Mouse (Mus musculus) gastrocnemius, adult 8-10 months (tissue): Measurements from ENCODE around the gene Grin2d. TPM values are rescaled to one million over a fixed set of nuclear protein-coding genes. Genes with fewer than 3 reads are reported as not detected.

Experiments used
- DNase-seq, 2 experiments: peaks; one replicate each; pipeline ENCODE4 v3.0.0; 2022; ENCODE audit warnings: low spot score in 2 of 2
- total RNA-seq, 4 experiments: library from RNA; stranded (reverse); gene quantifications; 2 replicates each; pipeline ENCODE4 v1.2.4; 2022

Grin2d gene
- total RNA-seq, 4 experiments from 2014 or later = 0.07 to 0.11 TPM; not detected in 2

- no peak for DNase-seq
These were observed 21.0 kb downstream of the Grin2d start for GRCm38 (mm10) chr7:45856950-45857901.

- no peak for DNase-seq
These were observed 25.1 kb downstream of the Grin2d start for GRCm38 (mm10) chr7:45853089-45853488.

- DNase-seq = no peak
These were observed 27.5 kb downstream of the Grin2d start for GRCm38 (mm10) chr7:45850661-45851060.

GRCm38 (mm10) chr7:45848447-45849027 lies 29.6 kb downstream of the Grin2d start:
- DNase-seq = no peak

GRCm38 (mm10) chr7:45842950-45843744 lies 35.0 kb downstream of the Grin2d start:
- DNase-seq = no peak

GRCm38 (mm10) chr7:45833924-45834323 lies 44.3 kb downstream of the Grin2d start:
- DNase-seq = no peak

- no peak for DNase-seq
These were observed 44.9 kb downstream of the Grin2d start for GRCm38 (mm10) chr7:45833148-45833790.

- no peak for DNase-seq
These were observed 45.8 kb downstream of the Grin2d start for GRCm38 (mm10) chr7:45832428-45832827.

- no peak for DNase-seq
These were observed 47.1 kb downstream of the Grin2d start for GRCm38 (mm10) chr7:45831128-45831525.

- DNase-seq = peak; percentile 71 to 72
These were observed 47.6 kb downstream of the Grin2d start, which contains the start of gene Grwd1 for GRCm38 (mm10) chr7:45830427-45831127. Gene Grwd1, minus strand, starts transcription at chr7:45830944.

- no peak for DNase-seq
These were observed 51.5 kb downstream of the Grin2d start for GRCm38 (mm10) chr7:45826631-45827030.

- DNase-seq = no peak
These were observed 53.6 kb downstream of the Grin2d start, which contains the start of gene Kcnj14 for GRCm38 (mm10) chr7:45824598-45824997. Gene Kcnj14, minus strand, starts transcription at chr7:45824782.

GRCm38 (mm10) chr7:45820913-45821312 lies 57.3 kb downstream of the Grin2d start:
- DNase-seq = no peak

- DNase-seq = no peak
These were observed 58.3 kb downstream of the Grin2d start for GRCm38 (mm10) chr7:45819843-45820242.

GRCm38 (mm10) chr7:45815984-45816351 lies 62.2 kb downstream of the Grin2d start:
- no peak for DNase-seq

GRCm38 (mm10) chr7:45815323-45815983 lies 62.7 kb downstream of the Grin2d start:
- DNase-seq = no peak

GRCm38 (mm10) chr7:45814841-45815240 lies 63.3 kb downstream of the Grin2d start:
- no peak for DNase-seq

- peak; percentile 99 for DNase-seq
These were observed 64.1 kb downstream of the Grin2d start, which contains the start of gene Cyth2 for GRCm38 (mm10) chr7:45813787-45814779. Gene Cyth2, minus strand, starts transcription at chr7:45814581.

- DNase-seq = no peak
These were observed 65.3 kb downstream of the Grin2d start for GRCm38 (mm10) chr7:45812921-45813320.
